Mouse (Mus musculus) cortical plate, adult 2 months (tissue): ENCODE measurements around the gene Nav1. TPM values are rescaled to one million over a fixed set of nuclear protein-coding genes. Genes with fewer than 3 reads are reported as not detected.

Source experiments
- H3K27ac ChIP-seq: fragments of 200-500 bp; 2 replicates; pipeline ENCODE4 v1.5.1; 2012; ENCODE audit warnings: low read length, control low read depth, inconsistent platforms; ENCODE audit not compliant: insufficient read depth
- H3K4me1 ChIP-seq: fragments of 200-500 bp; 2 replicates; pipeline ENCODE4 v1.6.1; 2011; ENCODE audit warnings: low read length; ENCODE audit not compliant: control insufficient read depth, insufficient read depth
- H3K4me3 ChIP-seq: fragments of 200-500 bp; 2 replicates; pipeline ENCODE4 v1.5.1; 2011; ENCODE audit warnings: mild to moderate bottlenecking, low read length, control low read depth; ENCODE audit not compliant: insufficient read depth
- CTCF ChIP-seq: fragments of 200-500 bp; IDR thresholded peaks from 2 replicates; pipeline ENCODE4 v1.5.1; 2011; ENCODE audit warnings: mild to moderate bottlenecking, control low read depth, low read length; ENCODE audit not compliant: insufficient read depth; ENCODE audit errors: extremely low read depth
- POLR2A ChIP-seq: fragments of 200-500 bp; IDR thresholded peaks from 2 replicates; pipeline ENCODE4 v1.6.1; 2011; ENCODE audit warnings: mild to moderate bottlenecking, low read length, control low read depth; ENCODE audit not compliant: insufficient read depth; ENCODE audit errors: extremely low read depth
- polyA plus RNA-seq: library from polyadenylated mRNA; depleted of rRNA; stranded (reverse); fragments of >200 nt; gene quantifications from 2 replicates; pipeline ENCODE4 v1.2.3, GENCODE M21; 2012; rRNA removed

The Nav1 gene
- 35.8 and 38.8 TPM in 2 replicates for polyA plus RNA-seq

GRCm38 (mm10) chr1:135607019-135607418 is at the start of gene Nav1:
TSS of gene Nav1 (minus strand) at chr1:135607295.
- Histone ChIP-seq H3K4me1 (no peaks in the 10 kb centered on the region), H3K27ac (no peak within 1 kb of the TSS), H3K4me3 (no peak within 1 kb of the TSS)
- TF ChIP-seq CTCF (no peak), POLR2A (no peak)

GRCm38 (mm10) chr1:135653909-135654308 is 46.8 kb upstream of the Nav1 start:
- TF ChIP-seq POLR2A: no peak
- no peak for TF ChIP-seq CTCF
- Histone ChIP-seq H3K27ac (no peak overlapping the region), H3K4me1 (no peaks in the 10 kb centered on the region), H3K4me3 (no peak overlapping the region)

- no peaks in the 10 kb centered on the region for H3K4me1 ChIP-seq
- H3K27ac ChIP-seq: no peak overlapping the region
- TF ChIP-seq POLR2A: no peak
- TF ChIP-seq CTCF: no peak
These were observed 38.5 kb upstream of the Nav1 start for GRCm38 (mm10) chr1:135645459-135646195.

GRCm38 (mm10) chr1:135644110-135644509 is 37.0 kb upstream of the Nav1 start:
- Histone ChIP-seq H3K4me1 (no peaks in the 10 kb centered on the region), H3K27ac (no peak overlapping the region), H3K4me3 (no peak overlapping the region)
- TF ChIP-seq POLR2A (no peak), CTCF (no peak)

More at GRCm38 (mm10) chr1:135645459-135646195, 38.5 kb upstream of the Nav1 start:
- no peak overlapping the region for H3K4me3 ChIP-seq

- TF ChIP-seq CTCF: no peak
- no peak for TF ChIP-seq POLR2A
These were observed 36.6 kb upstream of the Nav1 start for GRCm38 (mm10) chr1:135643691-135644090.

GRCm38 (mm10) chr1:135639853-135640252 is 32.8 kb upstream of the Nav1 start:
- H3K27ac ChIP-seq: no peak overlapping the region
- no peak for TF ChIP-seq POLR2A
- no peaks in the 10 kb centered on the region for H3K4me1 ChIP-seq
- no peak overlapping the region for H3K4me3 ChIP-seq

More at GRCm38 (mm10) chr1:135643691-135644090, 36.6 kb upstream of the Nav1 start:
- no peaks in the 10 kb centered on the region for H3K4me1 ChIP-seq
- no peak overlapping the region for H3K4me3 ChIP-seq
- H3K27ac ChIP-seq: no peak overlapping the region

GRCm38 (mm10) chr1:135639093-135639492 is 32.0 kb upstream of the Nav1 start:
- no peak overlapping the region for H3K4me3 ChIP-seq
- no peak for TF ChIP-seq CTCF
- no peak for TF ChIP-seq POLR2A
- no peak overlapping the region for H3K27ac ChIP-seq
- H3K4me1 ChIP-seq: no peaks in the 10 kb centered on the region

- Histone ChIP-seq H3K27ac (no peak overlapping the region), H3K4me3 (no peak overlapping the region), H3K4me1 (no peaks in the 10 kb centered on the region)
- TF ChIP-seq POLR2A (no peak), CTCF (no peak)
These were observed 30.5 kb upstream of the Nav1 start for GRCm38 (mm10) chr1:135637574-135638008.

- Histone ChIP-seq H3K4me1 (no peaks in the 10 kb centered on the region), H3K27ac (no peak overlapping the region), H3K4me3 (no peak overlapping the region)
- TF ChIP-seq POLR2A: no peak
- no peak for TF ChIP-seq CTCF
These were observed 29.0 kb upstream of the Nav1 start for GRCm38 (mm10) chr1:135636111-135636511.
